Mouse (Mus musculus) kidney, postnatal 4 days (tissue): ENCODE results near the gene St3gal2.
"Not testable (repeated sequence)": the region's sequence is repeated elsewhere in the genome, so short reads cannot be mapped to it uniquely, and the experiment has no call there.

Experiments
- DNase-seq, 2 experiments: peaks; one replicate each; pipeline ENCODE4 v3.0.0; 2021; ENCODE audit warnings: mixed read lengths in 2 of 2

The St3gal2 gene

DNA sequence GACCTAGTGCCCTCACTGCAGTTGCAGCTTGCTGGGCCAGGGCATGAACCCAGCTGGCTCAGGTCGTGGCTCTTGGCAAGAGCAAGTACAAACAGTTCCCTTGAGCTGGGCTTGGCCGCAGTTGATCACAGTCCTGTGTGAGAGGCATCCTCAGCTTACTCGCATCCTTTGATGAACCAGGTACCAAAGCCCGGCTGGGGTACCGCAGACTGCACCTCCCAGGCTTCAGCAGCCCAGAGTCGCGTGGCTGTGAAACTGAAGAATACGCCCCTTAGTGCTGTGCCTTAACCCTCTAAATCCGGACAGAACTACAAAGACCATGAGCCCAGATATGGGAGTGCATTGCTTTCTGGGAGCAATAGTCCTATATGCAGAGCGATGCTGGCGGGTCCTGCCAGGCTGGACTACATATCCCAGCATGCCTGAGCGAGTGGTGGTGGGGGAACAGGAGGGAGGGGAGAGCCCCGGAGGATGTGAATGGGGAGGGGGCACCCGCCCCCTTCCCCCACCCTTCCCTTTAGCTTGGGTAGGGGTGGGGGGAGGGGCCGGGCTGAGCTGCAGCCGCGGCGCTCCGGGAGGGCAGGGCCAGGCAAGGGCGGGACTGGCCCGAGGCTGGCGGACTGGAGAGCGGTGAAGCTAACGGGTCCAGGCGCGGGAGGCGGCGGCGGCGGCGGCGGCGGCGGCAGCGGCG, at the start of gene St3gal2:
Gene St3gal2 (plus strand): TSS at position 582 of the 691 bp plus-strand sequence.
- peak; percentile 87 to 92 for DNase-seq

DNA sequence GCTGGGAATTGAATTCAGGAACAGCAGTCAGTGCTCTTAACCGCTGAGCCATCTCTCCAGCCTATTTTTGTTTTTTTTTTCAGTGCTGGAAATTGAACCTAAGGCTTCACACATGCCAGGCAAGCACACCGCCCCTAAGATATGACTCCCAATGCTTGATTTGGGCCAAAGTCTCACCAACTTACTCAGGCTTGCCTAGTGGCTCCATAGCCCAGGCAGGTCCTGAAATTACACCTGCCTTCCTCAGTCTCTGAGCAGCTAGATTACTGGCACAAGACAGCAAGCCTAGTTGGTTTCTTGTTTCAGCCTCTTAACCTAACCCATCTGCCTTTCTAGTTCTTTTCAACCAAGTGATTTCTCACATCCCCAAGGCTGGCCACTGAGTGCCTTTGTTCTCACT, 49.2 kb upstream of the St3gal2 start:
- no peak for DNase-seq

DNA sequence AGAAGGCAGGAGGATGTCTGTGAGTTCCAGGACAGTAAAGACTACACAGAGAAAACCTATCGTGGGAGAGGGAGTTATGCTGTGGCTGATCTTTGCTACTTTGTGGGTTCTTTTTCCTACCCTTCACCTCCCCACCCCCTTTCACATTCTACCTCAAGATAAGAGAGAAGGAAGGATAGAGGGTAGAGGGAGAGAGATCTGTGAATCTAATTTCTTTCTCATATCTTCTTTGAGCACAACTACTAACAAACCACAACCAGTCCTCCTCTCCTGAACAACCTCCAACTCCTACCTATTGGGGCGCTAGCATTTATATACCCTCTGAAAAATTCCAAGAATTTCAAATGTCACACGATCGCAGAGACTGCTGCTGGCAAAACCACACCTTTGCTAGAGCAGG, 41.9 kb upstream of the St3gal2 start:
- DNase-seq = no peak

DNA sequence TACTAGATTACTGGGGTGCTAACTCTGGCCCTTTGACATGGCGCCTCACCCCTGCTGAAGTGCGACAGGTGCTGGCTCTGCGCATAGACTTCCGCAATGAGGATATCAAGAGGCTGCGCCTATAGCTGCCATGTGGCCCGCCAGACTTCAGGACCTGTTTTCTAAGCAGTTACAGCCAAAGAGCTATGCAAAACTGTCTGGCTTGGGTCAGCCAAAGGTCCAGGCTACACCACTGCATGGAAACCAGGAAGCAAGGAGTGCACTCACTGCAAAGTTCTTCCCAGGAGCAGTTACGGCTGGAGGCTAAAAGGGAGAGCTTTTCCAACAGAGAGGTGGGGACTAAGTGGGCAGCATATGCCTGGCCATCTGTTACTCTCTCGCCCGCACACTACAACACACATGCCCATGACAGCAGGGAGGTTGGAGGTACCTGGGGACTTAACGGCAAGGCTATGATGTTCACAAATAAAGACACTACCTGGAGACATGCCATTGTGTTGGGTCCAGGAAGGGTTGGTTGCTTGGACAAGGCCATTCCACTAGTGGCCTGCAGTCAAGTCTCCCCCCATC, 37.9 kb upstream of the St3gal2 start:
- DNase-seq = no peak

DNA sequence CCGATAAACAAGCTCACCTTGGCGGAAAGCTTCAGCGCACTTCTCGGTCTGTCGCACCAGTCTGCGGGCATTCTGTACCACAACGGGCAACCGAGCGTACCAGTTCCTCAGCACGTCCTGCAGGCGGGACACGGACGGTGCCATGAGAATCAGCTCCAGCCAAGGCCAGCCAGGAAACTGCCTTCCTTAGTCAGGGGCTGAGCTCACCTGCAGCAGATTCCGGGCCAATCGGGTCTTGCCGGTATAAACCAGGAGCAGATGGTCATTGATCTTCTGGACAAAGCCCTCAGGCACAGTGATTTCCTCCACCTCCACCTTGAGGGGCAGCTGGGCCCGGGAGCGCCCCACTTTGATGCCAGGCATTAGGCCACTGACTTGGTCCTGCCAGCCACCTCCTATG, 35.9 kb upstream of the St3gal2 start:
- peak in 1 of 2 experiments; percentile 30 for DNase-seq

DNA sequence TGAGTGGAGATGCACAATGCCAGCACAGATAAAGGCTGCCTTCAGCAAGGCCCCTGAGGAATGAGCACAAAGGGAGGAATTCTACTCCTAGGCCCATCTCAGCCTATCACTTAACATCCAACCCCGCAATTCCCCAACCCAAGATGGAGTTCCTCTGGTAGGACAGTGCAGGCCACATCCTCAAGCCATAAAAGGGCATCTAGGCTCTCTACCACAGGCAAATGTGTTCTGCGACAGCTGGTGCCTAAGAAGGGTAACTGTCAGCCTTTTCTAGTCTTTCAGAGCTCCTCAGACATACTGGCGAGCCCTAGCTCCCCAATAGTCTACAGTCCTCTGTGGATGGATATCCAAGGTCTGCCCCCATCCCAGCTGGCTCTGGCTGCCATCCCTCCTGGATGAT, 33.1 kb upstream of the St3gal2 start:
- no peak for DNase-seq

DNA sequence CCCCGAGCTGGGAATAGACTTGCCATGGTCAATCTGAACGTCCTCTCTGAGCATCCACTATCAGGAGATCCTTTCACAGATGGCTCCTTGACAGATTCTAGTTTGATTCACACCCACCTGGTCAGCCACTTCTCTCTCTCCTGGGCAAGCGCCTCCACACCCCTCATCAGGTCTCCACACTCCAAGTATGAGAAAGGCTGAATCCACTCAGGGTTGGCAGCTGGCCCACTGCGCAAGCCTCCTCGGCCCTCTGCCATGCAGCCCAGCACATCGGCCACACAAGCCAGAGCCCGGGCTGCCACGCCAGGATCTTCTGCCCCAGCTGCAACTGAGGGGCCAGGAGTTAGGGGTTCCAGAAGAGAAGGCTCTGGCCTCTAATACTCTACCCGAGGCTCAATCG, 32.2 kb upstream of the St3gal2 start:
- no peak for DNase-seq

DNA sequence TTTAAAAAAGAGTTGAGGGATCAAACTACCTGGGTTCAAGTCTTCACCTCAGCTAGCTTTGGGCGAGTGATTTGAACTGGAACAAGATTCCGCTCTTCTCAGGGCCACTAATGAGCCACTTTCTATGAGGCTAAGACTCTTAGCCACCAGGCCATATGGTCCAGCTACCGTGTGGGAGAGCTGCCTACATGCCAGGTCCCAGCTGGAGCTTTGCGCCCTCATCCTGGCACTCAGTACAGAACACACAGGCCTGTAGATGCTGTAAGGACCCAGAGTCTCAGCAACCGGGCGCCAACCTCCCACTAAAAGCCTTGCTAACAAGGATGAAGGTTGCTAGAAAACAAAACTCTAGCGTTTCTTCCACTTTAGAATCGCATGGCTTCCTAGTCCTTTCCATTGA, 31.3 kb upstream of the St3gal2 start:
- DNase-seq = no peak

DNA sequence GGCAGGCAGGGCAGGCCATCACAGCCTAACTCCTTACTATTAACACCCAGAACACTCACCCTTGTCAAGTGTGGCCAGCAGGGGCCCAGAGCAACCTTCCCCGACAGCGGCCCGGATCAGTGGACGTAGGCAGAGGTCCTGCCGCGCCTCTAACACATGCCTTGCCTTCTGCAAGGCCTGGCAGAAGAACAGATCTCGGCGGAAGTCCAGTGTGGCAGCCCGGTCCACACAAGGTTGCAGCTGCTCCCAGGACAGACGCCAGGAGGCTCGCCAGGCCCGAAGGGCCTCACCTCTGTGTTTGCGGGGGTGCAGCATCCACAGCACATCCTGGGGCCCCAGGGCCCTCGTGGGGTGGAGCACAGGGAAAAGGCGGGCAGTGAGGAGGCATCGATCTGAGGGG, 30.9 kb upstream of the St3gal2 start:
- DNase-seq = no peak

DNA sequence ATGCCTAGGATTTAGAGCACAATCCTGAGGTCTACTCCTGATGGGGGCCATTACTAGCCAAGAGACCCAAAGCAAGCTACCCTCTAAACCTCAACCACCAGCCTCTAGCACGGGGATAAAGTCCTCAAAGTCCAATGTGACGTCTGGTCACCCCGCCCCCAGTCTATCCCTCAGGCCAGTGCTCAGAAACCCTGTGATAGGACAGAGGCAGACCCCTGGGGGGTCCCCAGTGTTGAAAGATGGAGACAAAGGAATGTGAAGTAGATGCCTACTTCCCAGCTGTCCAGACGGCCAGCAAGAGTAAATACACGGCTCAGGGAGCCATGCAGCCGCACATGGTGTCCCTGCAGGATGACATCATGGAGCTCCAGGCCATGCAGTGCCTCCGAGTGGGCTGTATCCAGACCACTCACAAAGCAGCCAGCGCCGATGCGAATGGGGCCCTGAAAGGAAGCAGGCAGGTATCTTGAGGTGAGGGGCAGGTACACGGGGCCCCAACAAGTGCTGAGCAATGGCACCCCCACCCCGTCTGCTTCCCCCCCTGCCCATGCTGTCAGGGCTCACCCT, 29.7 kb upstream of the St3gal2 start:
- no peak for DNase-seq

DNA sequence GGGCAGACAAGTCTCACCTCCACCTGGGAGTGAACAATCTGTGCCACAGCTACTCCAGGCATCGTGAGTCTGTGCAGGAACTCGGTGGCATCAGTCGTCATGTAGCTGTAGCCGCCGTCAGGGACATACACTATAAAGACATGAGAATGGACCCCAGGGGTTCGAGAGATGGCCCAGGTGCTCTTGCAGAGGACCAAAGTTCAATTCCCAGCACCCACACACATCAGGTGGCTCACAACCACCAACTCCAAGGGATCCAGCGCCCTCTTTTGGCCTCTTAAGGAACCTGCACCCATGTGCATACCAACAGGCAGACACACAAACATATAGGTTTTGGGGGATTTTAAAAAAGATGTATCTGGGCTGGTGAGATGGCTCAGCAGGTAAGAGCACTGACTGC, 27.7 kb upstream of the St3gal2 start:
- no peak for DNase-seq

DNA sequence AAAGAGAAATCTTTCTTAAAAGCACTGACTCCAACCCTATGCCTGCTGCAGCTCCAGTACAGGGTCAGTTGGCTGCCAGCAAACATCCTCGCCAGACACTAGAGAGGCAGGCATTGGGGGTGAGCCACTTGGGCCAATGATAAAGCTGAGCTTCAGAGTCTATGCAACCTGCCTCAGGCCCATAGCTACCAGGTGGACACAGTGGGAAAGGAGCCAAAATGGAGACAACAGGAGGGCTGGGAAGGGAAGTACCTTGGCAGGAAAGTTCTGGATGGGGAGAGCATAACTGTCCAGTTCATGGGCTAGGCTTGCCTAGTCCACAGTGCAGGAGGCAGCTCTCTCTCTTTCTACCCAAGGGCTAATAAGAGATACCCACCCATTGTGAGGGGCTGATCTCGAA, 26.8 kb upstream of the St3gal2 start:
- DNase-seq = no peak

DNA sequence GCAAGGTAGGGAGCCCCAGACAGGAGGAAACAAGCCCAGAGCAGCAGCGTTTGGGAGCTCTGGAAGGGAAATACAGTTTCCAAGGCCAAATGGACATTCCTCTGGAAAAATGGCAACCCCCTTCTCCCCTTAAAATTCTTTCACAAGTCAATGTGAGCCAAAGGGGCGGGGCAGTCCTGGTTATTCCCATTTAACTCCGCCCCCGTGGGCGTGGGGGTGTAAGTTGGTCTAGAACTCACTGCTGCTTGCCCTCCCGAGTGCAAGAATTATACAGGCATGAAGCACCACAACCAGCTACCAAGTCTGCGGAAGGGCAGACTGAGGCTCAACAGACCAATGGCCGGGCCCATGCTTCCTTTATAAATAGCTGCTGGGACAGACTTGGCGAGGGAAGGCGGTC, 24.9 kb upstream of the St3gal2 start:
- peak in 1 of 2 experiments; percentile 29 for DNase-seq

DNA sequence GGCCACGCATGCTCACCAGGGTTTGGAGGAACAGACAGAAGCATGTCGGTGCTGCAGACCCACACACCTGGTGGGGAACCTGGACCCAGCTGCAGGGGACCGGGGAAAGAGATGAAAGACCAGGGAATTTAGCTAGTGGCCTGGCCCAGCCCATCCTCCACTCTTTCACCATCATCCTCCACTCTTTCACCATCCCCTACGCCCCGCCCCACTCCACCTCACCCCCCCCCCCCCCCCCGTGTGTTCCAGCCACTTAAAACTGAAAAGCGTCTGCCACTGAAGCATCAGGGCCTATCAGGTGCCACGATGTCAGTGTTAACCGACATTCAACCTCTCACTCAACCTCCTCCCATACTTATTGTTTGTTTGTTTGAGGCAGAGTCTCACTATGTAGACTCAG, 24.5 kb upstream of the St3gal2 start:
- no peak for DNase-seq

DNA sequence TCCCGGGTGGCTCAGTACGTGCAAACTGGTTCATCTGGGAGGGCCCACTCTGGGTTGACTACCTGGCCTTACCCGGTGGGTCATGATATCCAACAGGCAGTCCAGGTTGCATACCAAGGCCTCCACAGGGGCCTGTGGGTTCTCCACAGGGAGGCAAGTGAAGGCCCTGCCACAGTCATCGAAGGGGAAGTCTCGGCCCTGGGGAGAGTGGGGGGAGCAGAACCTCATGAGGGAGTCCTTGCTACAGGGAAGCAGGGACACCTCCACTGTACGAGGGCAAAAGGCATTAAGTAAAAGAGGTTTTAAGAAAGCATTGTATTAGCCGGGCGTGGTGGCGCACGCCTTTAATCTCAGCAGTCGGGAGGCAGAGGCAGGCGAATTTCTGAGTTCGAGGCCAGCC, 23.9 kb upstream of the St3gal2 start:
- DNase-seq = no peak

DNA sequence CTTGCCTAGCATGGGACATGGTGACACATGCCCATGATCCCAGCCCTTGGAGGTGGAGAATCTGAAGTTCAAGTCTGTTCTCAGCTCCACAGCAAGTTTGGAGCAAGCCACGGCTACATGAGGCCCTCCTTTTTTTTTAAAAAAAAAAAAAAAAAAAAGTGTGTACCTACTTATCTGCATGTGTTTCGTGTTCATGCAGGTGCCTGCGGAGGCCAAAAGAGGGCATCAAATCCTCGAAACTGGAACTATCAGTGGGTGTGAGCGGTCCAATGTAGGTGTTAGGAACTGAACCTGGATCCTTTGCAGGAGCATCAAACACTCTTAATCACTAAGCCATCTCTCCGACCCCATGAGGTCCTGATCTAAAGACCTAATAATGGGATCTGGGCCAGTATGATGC, 22.2 kb upstream of the St3gal2 start:
- DNase-seq = no peak

DNA sequence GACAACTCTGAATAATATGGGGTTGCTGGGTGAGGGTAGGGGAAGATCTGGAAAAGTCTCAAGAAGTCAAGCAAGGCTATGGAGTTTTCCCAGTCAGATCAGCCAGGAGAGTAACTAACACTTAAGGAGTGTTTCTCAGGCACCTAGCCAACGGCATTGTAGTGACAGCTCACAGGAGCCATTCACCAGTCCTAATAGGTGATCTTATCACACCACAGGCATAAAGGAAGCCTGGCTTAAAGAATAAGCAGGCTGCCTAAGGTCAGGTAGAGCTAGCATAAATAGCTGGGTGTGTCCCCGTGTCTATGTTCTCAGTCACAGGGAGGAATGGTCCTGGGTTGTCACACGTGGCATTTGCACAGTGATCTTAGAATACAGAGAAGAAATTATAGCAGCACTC, 18.7 kb upstream of the St3gal2 start:
- DNase-seq = no peak

DNA sequence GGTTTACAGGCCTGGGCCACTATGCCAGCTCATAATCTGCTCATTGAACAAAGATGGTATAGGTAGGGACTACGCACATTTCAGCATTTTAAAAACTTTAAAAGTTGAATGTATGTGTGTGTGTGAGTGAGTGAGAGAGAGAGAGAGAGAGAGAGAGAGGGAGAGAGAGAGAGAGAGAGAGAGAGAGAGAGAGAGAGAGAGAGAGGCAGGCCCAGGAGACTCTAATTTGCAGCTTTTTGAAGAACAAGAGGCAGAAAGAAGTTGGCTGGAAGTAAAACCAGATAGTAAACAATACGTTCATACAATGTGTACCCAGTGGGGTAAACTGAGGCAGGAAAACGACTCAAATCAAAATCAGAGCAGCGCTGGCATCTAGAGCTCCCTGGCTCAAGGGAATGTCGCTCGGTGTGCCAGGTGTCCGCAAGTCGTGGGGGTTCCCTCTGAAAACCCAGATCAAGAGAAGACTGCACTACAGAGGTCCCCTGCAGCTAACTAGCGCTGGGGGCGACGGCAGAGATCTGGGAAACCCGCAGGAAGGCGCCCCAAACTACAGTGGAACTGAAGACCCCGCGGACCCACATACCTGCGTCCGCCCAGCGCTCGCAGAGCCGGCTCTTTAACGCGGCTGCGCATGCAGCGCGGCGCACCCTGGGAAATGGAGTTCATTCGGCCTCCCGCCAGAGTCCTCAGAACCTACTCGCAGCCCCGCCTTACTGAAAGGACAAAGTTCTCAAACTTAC, 17.7 kb upstream of the St3gal2 start, which contains the start of gene Fuk:
Gene Fuk (minus strand): TSS at position 650 of the 740 bp plus-strand sequence.
- DNase-seq = peak; percentile 87 to 91

DNA sequence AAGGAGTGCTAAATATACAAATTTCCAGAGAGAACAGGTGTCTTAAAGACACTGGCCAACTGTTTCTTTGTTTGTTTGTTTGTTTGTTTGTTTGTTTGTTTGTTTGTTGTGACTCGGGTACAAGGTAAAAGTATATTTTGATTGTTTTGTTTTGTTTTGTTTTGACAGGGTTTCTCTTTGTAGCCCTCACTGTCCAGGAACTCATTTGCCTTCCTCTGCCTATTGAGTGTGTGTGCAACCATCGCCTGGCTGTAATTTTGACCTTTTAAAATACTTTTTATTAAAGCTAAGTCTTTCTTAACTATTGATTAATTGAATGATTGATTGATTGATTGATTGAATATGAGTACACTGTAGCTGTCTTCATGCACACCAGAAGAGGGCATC, 17.1 kb upstream of the St3gal2 start:
- DNase-seq = no peak

DNA sequence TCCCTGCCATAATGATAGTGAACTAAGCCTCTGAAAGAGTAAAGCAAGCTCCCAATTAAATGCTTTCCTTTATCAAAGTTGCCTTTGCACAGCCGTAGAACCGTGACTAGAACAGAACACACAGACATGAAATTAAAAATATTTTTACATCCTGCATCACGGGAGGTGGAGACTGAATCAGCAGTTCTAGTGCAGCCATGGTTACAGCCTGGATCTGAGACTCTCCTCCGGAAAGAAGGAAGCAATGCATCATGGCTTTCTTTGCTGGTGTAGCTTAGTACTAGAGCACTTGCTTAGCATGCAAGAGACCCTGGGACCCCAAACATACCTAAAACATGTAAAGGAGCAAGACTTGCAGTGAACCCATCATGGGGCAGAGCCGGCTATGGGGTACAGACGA, 14.3 kb upstream of the St3gal2 start:
- DNase-seq = no peak

DNA sequence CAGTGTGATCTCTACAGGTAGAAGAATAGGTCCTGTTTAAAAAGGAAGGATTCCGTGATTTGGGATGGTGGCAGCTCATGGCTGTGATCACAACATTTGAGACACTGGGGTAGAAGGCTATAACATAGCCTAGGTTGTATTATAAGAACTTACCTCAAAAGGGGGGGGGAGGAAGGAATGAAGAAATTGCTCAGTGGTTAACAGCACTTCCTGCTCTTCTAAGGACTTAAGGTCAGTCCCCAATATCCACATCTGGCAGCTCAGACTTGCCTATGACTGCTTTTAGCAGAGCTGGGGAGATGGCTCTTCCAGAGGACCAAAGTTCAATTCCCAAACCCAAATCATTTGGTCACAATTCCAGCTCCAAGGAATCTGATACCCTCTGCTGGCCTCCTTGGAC, 13.0 kb upstream of the St3gal2 start:
- no peak for DNase-seq

DNA sequence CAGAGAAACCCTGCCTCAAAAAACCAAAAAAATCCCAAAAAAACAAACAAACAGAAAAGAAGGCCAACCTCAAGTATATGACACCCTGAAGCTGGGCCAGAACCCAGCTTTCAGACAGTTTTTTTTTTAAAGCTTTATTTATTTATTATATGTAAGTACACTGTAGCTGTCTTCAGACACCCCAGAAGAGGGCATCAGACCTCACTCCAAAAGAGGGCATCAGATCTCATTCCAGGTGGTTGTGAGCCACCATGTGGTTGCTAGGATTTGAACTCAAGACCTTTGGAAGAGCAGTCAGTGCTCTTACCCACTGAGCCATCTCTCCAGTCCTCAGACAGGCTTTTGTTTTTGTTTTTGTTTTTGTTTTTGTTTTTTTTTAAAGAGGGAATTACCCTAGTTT, 9.9 kb upstream of the St3gal2 start:
- DNase-seq = not testable (repeated sequence)

DNA sequence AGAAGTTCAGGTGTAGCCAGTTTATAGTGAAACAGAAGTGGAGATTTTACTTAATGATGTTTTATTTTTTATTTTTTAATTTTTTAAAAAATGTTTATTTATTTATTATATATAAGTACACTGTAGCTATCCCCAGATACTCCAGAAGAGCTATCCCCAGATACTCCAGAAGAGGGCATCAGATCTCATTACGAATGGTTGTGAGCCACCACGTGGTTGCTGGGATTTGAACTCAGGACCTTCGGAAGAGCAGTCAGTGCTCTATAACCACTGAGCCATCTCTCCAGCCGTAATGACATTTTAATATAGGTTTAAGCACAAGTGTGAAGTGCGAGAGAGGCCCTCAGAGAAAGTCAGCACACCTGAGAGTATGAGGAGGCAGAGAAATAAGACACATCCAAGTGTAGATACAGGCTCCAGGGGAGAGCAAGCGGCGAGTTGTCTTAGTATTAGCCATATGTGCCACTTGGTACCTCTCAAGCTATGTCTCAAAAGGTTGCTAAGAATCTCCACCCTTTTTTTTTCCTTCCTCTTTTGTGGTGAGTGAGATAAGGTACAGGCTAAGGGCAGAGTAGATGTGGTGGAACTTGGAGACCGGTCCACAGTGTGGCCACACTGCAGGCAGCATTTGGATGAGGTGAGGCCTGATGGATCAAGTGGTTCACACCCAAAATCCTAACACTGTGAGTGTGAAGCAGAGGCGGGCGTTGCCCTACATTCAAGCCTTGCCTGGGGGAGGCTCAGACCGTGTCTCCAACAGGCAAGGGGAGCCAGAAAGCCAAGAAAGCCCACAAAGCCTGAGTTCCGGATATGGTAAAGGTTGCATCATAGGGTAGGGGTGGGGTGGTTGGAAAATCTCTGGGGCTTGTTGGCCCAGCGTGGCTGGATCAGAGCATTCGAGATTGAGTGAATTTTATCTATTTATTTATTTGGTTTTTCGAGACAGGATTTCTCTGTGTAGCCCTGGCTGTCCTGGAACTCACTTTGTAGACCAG, 7.8 kb upstream of the St3gal2 start:
- DNase-seq = no peak
